Mouse (Mus musculus) liver, embryonic 12.5 days (tissue): ENCODE measurements around the gene Sdhaf2. TPM values are rescaled to one million over a fixed set of nuclear protein-coding genes. Genes with fewer than 3 reads are reported as not detected.

ENCODE experiments used
- ATAC-seq: fragments of 200-750 bp; cut with Nextera tagmentation; 2 replicates; pipeline ENCODE4 v1.8.0; 2017; ENCODE audit warnings: moderate number of reproducible peaks, mild to moderate bottlenecking, moderate library complexity
- H3K27ac ChIP-seq: fragments of 300-500 bp; sonication (generic); 2 replicates; pipeline ENCODE4 v1.5.1; 2016; ENCODE audit warnings: mild to moderate bottlenecking
- H3K27me3 ChIP-seq: fragments of 300-500 bp; sonication (generic); replicated peaks from 2 replicates; pipeline ENCODE4 v1.6.1; 2016; ENCODE audit warnings: mild to moderate bottlenecking, moderate library complexity
- H3K36me3 ChIP-seq: fragments of 300-500 bp; sonication (generic); 2 replicates; pipeline ENCODE4 v1.6.1; 2016; ENCODE audit warnings: mild to moderate bottlenecking, moderate library complexity
- H3K4me1 ChIP-seq: fragments of 300-500 bp; sonication (generic); 2 replicates; pipeline ENCODE4 v1.6.1; 2016
- H3K4me2 ChIP-seq: fragments of 300-500 bp; sonication (generic); 2 replicates; pipeline ENCODE4 v1.6.1; 2016; ENCODE audit warnings: mild to moderate bottlenecking, moderate library complexity
- H3K4me3 ChIP-seq: fragments of 300-500 bp; sonication (generic); 2 replicates; pipeline ENCODE4 v1.5.1; 2016; ENCODE audit warnings: mild to moderate bottlenecking, moderate library complexity
- H3K9ac ChIP-seq: fragments of 300-500 bp; sonication (generic); 2 replicates; pipeline ENCODE4 v1.6.1; 2016; ENCODE audit warnings: mild to moderate bottlenecking, moderate library complexity
- H3K9me3 ChIP-seq: fragments of 300-500 bp; sonication (generic); replicated peaks from 2 replicates; pipeline ENCODE4 v1.6.1; 2016; ENCODE audit warnings: mild to moderate bottlenecking, moderate library complexity
- WGBS: fragments of 180-500 bp; shearing (Covaris S2); methylation state at CpG from one replicate; pipeline ENCODE4 v1.1.7; 2016; ENCODE audit not compliant: insufficient replicate concordance; 5-methylcytosine and 5-hydroxymethylcytosine counted together
- polyA plus RNA-seq: library from polyadenylated mRNA; unstranded; fragments of >200 nt; fragmentation: Nextera tagmentation; extraction: Ambion mirVana; gene quantifications from 2 replicates; pipeline ENCODE4 v1.2.1, GENCODE M21; 2016

The Sdhaf2 gene
- polyA plus RNA-seq, 1 experiment from 2014 or later = 40.8 TPM

- Histone ChIP-seq H3K4me2 (peak overlapping the region; percentile 32; the same call in 1 of the 2 replicates), H3K27me3 (no peaks in the 10 kb centered on the region), H3K27ac (peak overlapping the region; percentile 53), H3K36me3 (peaks cover 95% of the 10 kb centered on the region), H3K4me3 (no peak overlapping the region), H3K4me1 (peaks cover 9% of the 10 kb centered on the region), H3K9ac (no peak overlapping the region), H3K9me3 (no peaks in the 10 kb centered on the region)
- ATAC-seq = peak; percentile 91
- 29% methylated on average over 5 of the region's 5 CpGs for WGBS
Measured at GRCm38 (mm10) chr19:10539454-10539853, 13.5 kb upstream of the Sdhaf2 start.

GRCm38 (mm10) chr19:10530082-10530481, 4.1 kb upstream of the Sdhaf2 start:
- Histone ChIP-seq H3K36me3 (peaks cover 80% of the 10 kb centered on the region), H3K4me1 (peaks cover 22% of the 10 kb centered on the region), H3K27me3 (no peaks in the 10 kb centered on the region), H3K4me3 (no peak overlapping the region), H3K27ac (no peak overlapping the region), H3K9ac (no peak overlapping the region), H3K9me3 (no peaks in the 10 kb centered on the region), H3K4me2 (no peak overlapping the region)
- WGBS = 88% methylated on average over 1 of the region's 1 CpGs
- no peak for ATAC-seq

DNA sequence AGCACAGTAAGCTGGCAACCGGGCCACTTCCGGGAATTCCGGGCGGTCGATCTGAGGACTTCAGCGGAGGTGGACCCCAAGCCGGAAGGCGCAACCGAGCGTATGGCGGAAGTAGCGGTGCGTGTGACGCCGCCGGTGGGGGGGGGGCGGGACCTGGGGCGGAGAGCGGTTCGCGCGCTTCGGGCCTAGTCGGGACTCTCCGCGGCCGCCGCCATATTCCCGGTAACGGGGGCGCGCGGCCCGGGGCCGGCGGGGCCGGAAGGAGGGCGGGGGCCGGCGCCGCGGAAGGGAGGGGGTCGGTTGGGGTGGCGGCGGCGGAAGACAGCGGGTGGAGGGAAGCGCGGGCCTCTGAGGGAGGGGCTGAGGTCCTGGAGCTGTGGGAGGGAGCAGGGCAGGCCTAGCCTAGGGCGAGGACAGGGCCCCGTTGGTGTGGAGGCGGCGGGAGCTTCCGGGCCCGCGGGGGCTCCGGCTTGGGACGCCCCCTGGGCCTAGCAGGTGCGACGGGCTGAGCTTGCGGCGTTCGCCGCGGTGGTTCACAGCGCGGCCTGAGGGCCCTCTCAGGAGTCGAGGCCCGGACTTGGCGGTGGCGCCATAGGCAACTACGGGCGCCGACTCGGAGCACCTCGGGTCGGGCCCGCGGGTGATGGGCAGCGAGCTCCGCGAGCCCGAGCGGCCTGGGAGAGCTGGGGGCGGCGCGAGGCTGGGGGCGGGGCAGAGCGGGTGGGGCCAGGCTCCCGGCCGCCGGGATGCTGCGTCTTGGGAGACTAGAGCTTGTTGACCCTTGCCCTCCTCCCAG, 638 bp downstream of the Sdhaf2 start, which contains the start of gene Cpsf7:
TSS of gene Cpsf7 (plus strand) at position 161 of the 796 bp plus-strand sequence.
- H3K36me3 ChIP-seq = peaks cover 32% of the 10 kb centered on the region
- 1% methylated on average over 75 of the region's 93 CpGs for WGBS
- peak; percentile 90 for ATAC-seq
- peak within 1 kb of the TSS; percentile 77 for H3K4me3 ChIP-seq
- peak within 1 kb of the TSS; percentile 81 for H3K4me2 ChIP-seq
- H3K9ac ChIP-seq = peak within 1 kb of the TSS; percentile 95
- peaks cover 60% of the 10 kb centered on the region for H3K4me1 ChIP-seq
- peak within 1 kb of the TSS; percentile 99 for H3K27ac ChIP-seq
- H3K9me3 ChIP-seq = no peaks in the 10 kb centered on the region
- no peaks in the 10 kb centered on the region for H3K27me3 ChIP-seq

- no peaks in the 10 kb centered on the region for H3K9me3 ChIP-seq
- H3K4me3 ChIP-seq = peak overlapping the region; percentile 77
- no peaks in the 10 kb centered on the region for H3K27me3 ChIP-seq
- peak overlapping the region; percentile 95 for H3K9ac ChIP-seq
- H3K4me2 ChIP-seq = peak overlapping the region; percentile 81
- peaks cover 62% of the 10 kb centered on the region for H3K4me1 ChIP-seq
- ATAC-seq = no peak
- H3K36me3 ChIP-seq = peaks cover 27% of the 10 kb centered on the region
- H3K27ac ChIP-seq = peak overlapping the region; percentile 99
- WGBS = under 1% methylated on average over 19 of the region's 19 CpGs
Measured at GRCm38 (mm10) chr19:10524784-10525105, 1.2 kb downstream of the Sdhaf2 start.

GRCm38 (mm10) chr19:10523483-10524080, 2.4 kb downstream of the Sdhaf2 start:
- ATAC-seq = no peak

DNA sequence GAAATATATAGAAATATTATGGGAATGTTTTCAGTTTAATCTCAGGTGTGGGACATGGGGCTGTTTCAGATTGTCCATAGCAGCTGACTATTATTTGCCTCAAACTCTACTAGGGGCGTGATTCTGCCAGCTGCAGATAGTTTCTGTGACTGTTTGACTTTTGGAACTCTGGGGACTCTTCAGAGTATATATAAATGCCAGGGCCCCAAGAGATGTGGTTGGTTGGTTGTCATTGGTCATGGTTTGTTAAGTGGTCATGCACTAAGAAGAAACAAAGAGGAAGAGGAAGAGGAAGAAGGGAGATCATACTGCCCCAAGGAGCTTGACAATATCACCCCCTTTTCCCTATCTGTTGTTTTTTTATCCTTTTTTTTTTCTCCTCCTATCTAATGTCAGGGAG, 4.0 kb downstream of the Sdhaf2 start:
- no peak overlapping the region for H3K4me3 ChIP-seq
- H3K9ac ChIP-seq = no peak overlapping the region
- 0 out of 2 replicates have a peak overlapping the region, but pooled peaks have one; percentile 22 for H3K4me2 ChIP-seq
- peaks cover 18% of the 10 kb centered on the region for H3K36me3 ChIP-seq
- H3K27me3 ChIP-seq = no peaks in the 10 kb centered on the region
- H3K4me1 ChIP-seq = peaks cover 62% of the 10 kb centered on the region
- ATAC-seq = no peak
- H3K9me3 ChIP-seq = no peaks in the 10 kb centered on the region
- 66% methylated on average over 1 of the region's 1 CpGs for WGBS
- H3K27ac ChIP-seq = no peak overlapping the region

More at GRCm38 (mm10) chr19:10523483-10524080, 2.4 kb downstream of the Sdhaf2 start:
- Histone ChIP-seq H3K4me2 (peak overlapping the region; percentile 81), H3K36me3 (peaks cover 21% of the 10 kb centered on the region), H3K4me1 (peaks cover 70% of the 10 kb centered on the region), H3K4me3 (peak overlapping the region; percentile 77), H3K9ac (peak overlapping the region; percentile 95), H3K27me3 (no peaks in the 10 kb centered on the region), H3K27ac (peak overlapping the region; percentile 75), H3K9me3 (no peaks in the 10 kb centered on the region)
- 21% methylated on average over 5 of the region's 5 CpGs for WGBS

DNA sequence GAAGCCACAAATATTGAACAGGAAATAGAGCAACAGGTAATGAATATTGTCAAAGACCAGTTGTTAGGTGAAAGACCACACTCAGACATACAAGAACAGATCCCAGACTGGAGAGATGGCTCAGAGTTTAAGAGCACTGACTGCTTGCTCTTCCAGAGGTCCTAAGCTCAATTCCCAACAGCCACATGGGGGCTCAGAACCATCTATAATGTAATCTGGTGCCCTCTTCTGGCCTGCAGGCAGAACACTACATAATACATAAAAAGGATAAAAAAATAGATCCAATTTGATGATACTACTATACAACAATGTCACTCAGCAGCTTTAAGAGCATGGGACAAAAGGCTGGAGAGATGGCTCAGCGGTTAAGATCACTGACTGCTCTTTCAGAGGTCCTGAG, 5.6 kb downstream of the Sdhaf2 start:
- Histone ChIP-seq H3K9ac (no peak overlapping the region), H3K36me3 (peaks cover 30% of the 10 kb centered on the region), H3K27ac (no peak overlapping the region), H3K27me3 (no peaks in the 10 kb centered on the region), H3K4me3 (no peak overlapping the region), H3K9me3 (no peaks in the 10 kb centered on the region), H3K4me1 (peaks cover 61% of the 10 kb centered on the region), H3K4me2 (no peak overlapping the region)
- WGBS = 46% methylated on average over 1 of the region's 1 CpGs
- no peak for ATAC-seq

- WGBS = 62% methylated on average over 6 of the region's 6 CpGs
- peaks cover 77% of the 10 kb centered on the region for H3K36me3 ChIP-seq
- H3K9ac ChIP-seq = no peak overlapping the region
- no peak overlapping the region for H3K27ac ChIP-seq
- ATAC-seq = no peak
- H3K4me2 ChIP-seq = no peak overlapping the region
- H3K4me1 ChIP-seq = peaks cover 11% of the 10 kb centered on the region; the same call in 1 of the 2 replicates
- no peaks in the 10 kb centered on the region for H3K9me3 ChIP-seq
- H3K27me3 ChIP-seq = no peaks in the 10 kb centered on the region
- H3K4me3 ChIP-seq = no peak overlapping the region
Measured at GRCm38 (mm10) chr19:10510759-10511330, 15.1 kb downstream of the Sdhaf2 start.

GRCm38 (mm10) chr19:10502571-10502970, 23.4 kb downstream of the Sdhaf2 start:
- Histone ChIP-seq H3K4me2 (no peak overlapping the region), H3K36me3 (peaks cover 90% of the 10 kb centered on the region), H3K4me1 (peaks cover 9% of the 10 kb centered on the region; the same call in 1 of the 2 replicates), H3K27me3 (no peaks in the 10 kb centered on the region), H3K4me3 (no peak overlapping the region), H3K9me3 (no peaks in the 10 kb centered on the region), H3K9ac (no peak overlapping the region), H3K27ac (no peak overlapping the region)
- 0 out of 2 replicates have a peak, but pooled peaks have one; percentile 42 for ATAC-seq
- WGBS = 14% methylated on average over 4 of the region's 4 CpGs

DNA sequence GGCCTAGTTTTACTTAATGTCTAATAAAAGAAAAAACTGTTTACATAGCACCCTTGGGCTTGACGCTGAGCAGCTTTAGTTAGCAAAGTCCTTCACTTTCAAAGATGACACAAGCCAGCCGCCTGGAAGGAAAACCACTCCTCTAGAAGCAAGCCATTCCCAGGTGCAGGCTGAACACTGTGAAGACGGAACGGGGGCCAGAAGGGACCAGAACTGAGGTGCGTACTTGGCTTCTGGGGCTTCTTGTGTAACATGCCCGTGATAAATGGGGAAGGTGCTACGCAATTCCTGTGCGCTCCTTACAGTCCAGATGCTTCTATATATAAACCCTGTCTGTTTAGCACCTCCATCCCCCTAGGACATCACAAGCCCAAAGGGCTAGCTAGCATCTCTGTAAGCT, 25.4 kb downstream of the Sdhaf2 start:
- Histone ChIP-seq H3K27ac (no peak overlapping the region), H3K9me3 (no peaks in the 10 kb centered on the region), H3K27me3 (no peaks in the 10 kb centered on the region), H3K4me1 (peaks cover 16% of the 10 kb centered on the region; the same call in 1 of the 2 replicates), H3K9ac (no peak overlapping the region), H3K4me3 (no peak overlapping the region), H3K36me3 (peaks cover 72% of the 10 kb centered on the region), H3K4me2 (no peak overlapping the region)
- ATAC-seq = no peak
- 92% methylated on average over 8 of the region's 8 CpGs for WGBS

- Histone ChIP-seq H3K4me3 (no peak overlapping the region), H3K9ac (no peak overlapping the region), H3K27me3 (peaks cover 1% of the 10 kb centered on the region; the same call in 1 of the 2 replicates), H3K9me3 (no peaks in the 10 kb centered on the region), H3K27ac (no peak overlapping the region), H3K4me1 (peaks cover 16% of the 10 kb centered on the region; the same call in 1 of the 2 replicates), H3K36me3 (peaks cover 44% of the 10 kb centered on the region), H3K4me2 (no peak overlapping the region)
- 24% methylated on average over 8 of the region's 8 CpGs for WGBS
- ATAC-seq = no peak
Measured at GRCm38 (mm10) chr19:10497512-10498160, 28.3 kb downstream of the Sdhaf2 start.
